In genomic region chr7:70336126-70336525, GRCm38 (mm10) we compare ENCODE assay signal across 18 mouse cellular contexts. TPM values are rescaled to one million over a fixed set of nuclear protein-coding genes. Genes with fewer than 3 reads are reported as not detected.
A peak's percentile ranks its signal among the peaks of the same experiment; 100 is the strongest.
DNase-seq lines count a peak whose midpoint lies in the region; ATAC-seq lines count a peak whose summit lies in the region.
"Had no signal": no experiment of that assay in that cellular context is flagged by ENCODE, and none has a peak within 500 bp of the region (broad histone marks: within the 10 kb centered on the region; RNA-seq: fewer than 3 reads in every experiment).

No protein-coding gene starts in this region.

- intact Hi-C loops in left cerebral cortex, postnatal 4 days (cut with DNase I): loop anchor here (5.0 to 10.0 kb wide), 2 partner anchors 1359 to 1761 kb away; no protein-coding TSS in a partner anchor

- no peak overlapping the region for H3K9ac ChIP-seq in forebrain, embryonic 16.5 days (replicated peaks; ENCODE audit: low read depth, low read length)
- no peak overlapping the region for H3K9ac ChIP-seq in neural tube, embryonic 11.5 days (ENCODE audit: low read length)
- H3K9ac ChIP-seq in midbrain, embryonic 11.5 days (ENCODE audit: low read length): peak overlapping the region; percentile 76
- H3K9ac ChIP-seq: embryonic facial prominence, embryonic 13.5 days; limb, embryonic 12.5 days; liver, postnatal 0 days had no signal

- no peaks in the 10 kb centered on the region for H3K9me3 ChIP-seq in forebrain, embryonic 10.5 days
- H3K9me3 ChIP-seq in forebrain, embryonic 16.5 days (ENCODE audit: control insufficient read depth, low read length): no peaks in the 10 kb centered on the region
- no peaks in the 10 kb centered on the region for H3K9me3 ChIP-seq in neural tube, embryonic 11.5 days (ENCODE audit: control insufficient read depth, low read length)
- H3K9me3 ChIP-seq in midbrain, embryonic 11.5 days (ENCODE audit: control insufficient read depth, low read length): no peaks in the 10 kb centered on the region
- H3K9me3 ChIP-seq: embryonic facial prominence, embryonic 13.5 days; limb, embryonic 12.5 days had no signal

- no peaks in the 10 kb centered on the region; the same call in 1 of the 2 replicates for H3K36me3 ChIP-seq in forebrain, embryonic 10.5 days (replicated peaks)
- no peaks in the 10 kb centered on the region for H3K36me3 ChIP-seq in forebrain, embryonic 16.5 days (ENCODE audit: control insufficient read depth, insufficient read depth)
- no peaks in the 10 kb centered on the region for H3K36me3 ChIP-seq in neural tube, embryonic 11.5 days (ENCODE audit: control insufficient read depth, insufficient read depth, low read length)
- no peaks in the 10 kb centered on the region for H3K36me3 ChIP-seq in midbrain, embryonic 11.5 days (ENCODE audit: control insufficient read depth, insufficient read depth, low read length)
- H3K36me3 ChIP-seq: embryonic facial prominence, embryonic 13.5 days; limb, embryonic 12.5 days had no signal

- peak overlapping the region; percentile 57 for H3K4me3 ChIP-seq in forebrain, embryonic 10.5 days
- no peak overlapping the region for H3K4me3 ChIP-seq in forebrain, embryonic 16.5 days (replicated peaks; ENCODE audit: low read length)
- no peak overlapping the region for H3K4me3 ChIP-seq in neural tube, embryonic 11.5 days (ENCODE audit: low read depth, low read length)
- H3K4me3 ChIP-seq in midbrain, embryonic 11.5 days (ENCODE audit: low read depth, low read length): peak overlapping the region; percentile 43
- H3K4me3 ChIP-seq: embryonic facial prominence, embryonic 13.5 days; limb, embryonic 12.5 days; myocyte had no signal

- H3K27ac ChIP-seq in forebrain, embryonic 10.5 days: peak overlapping the region; percentile 93
- no peak overlapping the region for H3K27ac ChIP-seq in forebrain, embryonic 16.5 days (ENCODE audit: low read length)
- no peak overlapping the region for H3K27ac ChIP-seq in neural tube, embryonic 11.5 days (ENCODE audit: low read depth, low read length)
- peak overlapping the region; percentile 91 for H3K27ac ChIP-seq in midbrain, embryonic 11.5 days (ENCODE audit: low read depth, low read length)
- H3K27ac ChIP-seq: embryonic facial prominence, embryonic 13.5 days; limb, embryonic 12.5 days had no signal

- peaks cover 81% of the 10 kb centered on the region for H3K4me1 ChIP-seq in forebrain, embryonic 10.5 days
- peaks cover 14% of the 10 kb centered on the region; the same call in 1 of the 2 replicates for H3K4me1 ChIP-seq in forebrain, embryonic 16.5 days (replicated peaks; ENCODE audit: control insufficient read depth, insufficient read depth, low read length)
- H3K4me1 ChIP-seq in neural tube, embryonic 11.5 days (ENCODE audit: control insufficient read depth, insufficient read depth, low read length): peaks cover 24% of the 10 kb centered on the region
- peaks cover 15% of the 10 kb centered on the region for H3K4me1 ChIP-seq in midbrain, embryonic 11.5 days (ENCODE audit: control insufficient read depth, insufficient read depth, low read length)

- no peak overlapping the region for H3K4me2 ChIP-seq in forebrain, embryonic 16.5 days (ENCODE audit: low read length)
- no peak overlapping the region for H3K4me2 ChIP-seq in neural tube, embryonic 11.5 days (ENCODE audit: low read depth)
- peak overlapping the region; percentile 69 for H3K4me2 ChIP-seq in midbrain, embryonic 11.5 days
- H3K4me2 ChIP-seq: embryonic facial prominence, embryonic 13.5 days; heart, embryonic 11.5 days; limb, embryonic 12.5 days had no signal

- ATAC-seq in forebrain, embryonic 16.5 days: no peak
- no peak for ATAC-seq in neural tube, embryonic 11.5 days (ENCODE audit: insufficient read depth, low FRiP score, low TSS enrichment)
- no peak for ATAC-seq in midbrain, embryonic 11.5 days (ENCODE audit: low FRiP score)
- ATAC-seq: liver, postnatal 0 days had no signal

- WGBS in forebrain, embryonic 10.5 days: 12% methylated on average over 3 of the region's 3 CpGs
- WGBS in forebrain, embryonic 16.5 days: 12% methylated on average over 3 of the region's 3 CpGs
- 19% methylated on average over 3 of the region's 3 CpGs for WGBS in neural tube, embryonic 11.5 days
- 24% methylated on average over 3 of the region's 3 CpGs for WGBS in midbrain, embryonic 11.5 days

- peaks cover 100% of the 10 kb centered on the region for H3K27me3 ChIP-seq in forebrain, embryonic 10.5 days (ENCODE audit: poor library complexity, severe bottlenecking)
- peaks cover 78% of the 10 kb centered on the region for H3K27me3 ChIP-seq in forebrain, embryonic 16.5 days (replicated peaks; ENCODE audit: control insufficient read depth, insufficient read depth, low read length)
- peaks cover 68% of the 10 kb centered on the region for H3K27me3 ChIP-seq in neural tube, embryonic 11.5 days (ENCODE audit: control insufficient read depth, insufficient read depth, low read length)
- peaks cover 92% of the 10 kb centered on the region for H3K27me3 ChIP-seq in midbrain, embryonic 11.5 days (ENCODE audit: control insufficient read depth, insufficient read depth, low read length)

- no peak for DNase-seq in forebrain, embryonic 10.5 days (ENCODE audit: extremely low spot score, low spot score)
- DNase-seq in neural tube, embryonic 11.5 days (ENCODE audit: low spot score): peak; percentile 9
- DNase-seq in neural tube, embryonic 10.5 days (ENCODE audit: extremely low spot score, low spot score): no peak
- peak; percentile 93 for DNase-seq in midbrain, embryonic 11.5 days (ENCODE audit: low spot score, missing footprints)
- DNase-seq in cerebellum, adult 18-20 months: no peak
- DNase-seq in left cerebral cortex, postnatal 4 days: no peak
- DNase-seq in frontal cortex, postnatal 25 days (ENCODE audit: low spot score in 2 of 2): no peak
- DNase-seq: gastrocnemius, postnatal 25 days; heart, postnatal 4 days; layer of hippocampus, postnatal 36 days; liver, postnatal 0 days; right cerebral cortex, postnatal 14 days; thymus, postnatal 25 days had no signal

RNA-seq across cellular contexts. Expression of gene Nr2f2, which starts 30.4 kb away (rescaled TPM):
- 82.3 and 82.7 TPM in 2 replicates for polyA plus RNA-seq in forebrain, embryonic 10.5 days (2016; fragmentation: Nextera tagmentation; extraction: Ambion mirVana)
- polyA plus RNA-seq in forebrain, embryonic 16.5 days (2015; fragmentation: Nextera tagmentation; extraction: Ambion mirVana): 88.4 and 90.6 TPM in 2 replicates
- 88.5 and 95.9 TPM in 2 replicates for polyA plus RNA-seq in neural tube, embryonic 11.5 days (2014; fragmentation: Nextera tagmentation; extraction: Ambion mirVana)
- polyA plus RNA-seq in midbrain, embryonic 11.5 days (2014; fragmentation: Nextera tagmentation; extraction: Ambion mirVana): 114 and 122 TPM in 2 replicates
- 10 to 100 TPM; 68.7 to 96.1 TPM for total RNA-seq in left cerebral cortex, postnatal 4 days (2021)

Comparison
In these comparisons a context has a peak if more than half of its experiments do, and no peak if none do; other contexts are left out.
1. DNase-seq: peak in neural tube, embryonic 11.5 days (single experiment) and midbrain, embryonic 11.5 days (single experiment); none in forebrain, embryonic 10.5 days (single experiment), neural tube, embryonic 10.5 days (single experiment), cerebellum, adult 18-20 months (0 of 2), left cerebral cortex, postnatal 4 days (single experiment) and frontal cortex, postnatal 25 days (0 of 2).
2. H3K27ac ChIP-seq: peak in forebrain, embryonic 10.5 days (single experiment) and midbrain, embryonic 11.5 days (single experiment); none in forebrain, embryonic 16.5 days (single experiment) and neural tube, embryonic 11.5 days (single experiment).
3. H3K4me3 ChIP-seq: peak in forebrain, embryonic 10.5 days (single experiment) and midbrain, embryonic 11.5 days (single experiment); none in forebrain, embryonic 16.5 days (single experiment) and neural tube, embryonic 11.5 days (single experiment).